Mouse (Mus musculus) midbrain, embryonic 11.5 days (tissue): ENCODE measurements around the gene Adpgk. TPM values are rescaled to one million over a fixed set of nuclear protein-coding genes. Genes with fewer than 3 reads are reported as not detected.

Source experiments
- ATAC-seq: fragments of 200-750 bp; cut with Nextera tagmentation; 2 replicates; pipeline ENCODE4 v1.8.0; 2017; ENCODE audit warnings: moderate TSS enrichment, moderate library complexity; ENCODE audit not compliant: low FRiP score
- DNase-seq: peaks from one replicate; pipeline ENCODE4 v3.0.0; 2015; ENCODE audit warnings: low spot score; ENCODE audit errors: missing footprints
- H3K27ac ChIP-seq: fragments of 300-500 bp; sonication (generic); 2 replicates; pipeline ENCODE4 v1.5.1; 2014; ENCODE audit warnings: low read depth, low read length
- H3K27me3 ChIP-seq: fragments of 300-500 bp; sonication (generic); 2 replicates; pipeline ENCODE4 v1.6.1; 2014; ENCODE audit warnings: mild to moderate bottlenecking, low read length, moderate library complexity, mixed read lengths; ENCODE audit not compliant: control insufficient read depth, insufficient read depth
- H3K36me3 ChIP-seq: fragments of 300-500 bp; sonication (generic); 2 replicates; pipeline ENCODE4 v1.6.1; 2014; ENCODE audit warnings: mild to moderate bottlenecking, low read length, moderate library complexity, mixed read lengths; ENCODE audit not compliant: control insufficient read depth, insufficient read depth
- H3K4me1 ChIP-seq: fragments of 300-500 bp; sonication (generic); 2 replicates; pipeline ENCODE4 v1.6.1; 2014; ENCODE audit warnings: low read length; ENCODE audit not compliant: control insufficient read depth, insufficient read depth
- H3K4me2 ChIP-seq: fragments of 300-500 bp; sonication (generic); 2 replicates; pipeline ENCODE4 v1.6.1; 2014; ENCODE audit warnings: mild to moderate bottlenecking, moderate library complexity
- H3K4me3 ChIP-seq: fragments of 300-500 bp; sonication (generic); 2 replicates; pipeline ENCODE4 v1.5.1; 2014; ENCODE audit warnings: low read depth, low read length
- H3K9ac ChIP-seq: fragments of 300-500 bp; sonication (generic); 2 replicates; pipeline ENCODE4 v1.6.1; 2014; ENCODE audit warnings: low read length
- H3K9me3 ChIP-seq: fragments of 300-500 bp; sonication (generic); 2 replicates; pipeline ENCODE4 v1.6.1; 2016; ENCODE audit warnings: low read length; ENCODE audit not compliant: control insufficient read depth
- WGBS: fragments of 180-500 bp; shearing (Covaris S2); extraction: QIAGEN DNeasy Blood & Tissue Kit; methylation state at CpG from one replicate; pipeline ENCODE4 v1.1.7; 2014; 5-methylcytosine and 5-hydroxymethylcytosine counted together
- polyA plus RNA-seq: library from polyadenylated mRNA; unstranded; fragments of >200 nt; fragmentation: Nextera tagmentation; extraction: Ambion mirVana; gene quantifications from 2 replicates; pipeline ENCODE4 v1.2.1, GENCODE M21; 2014

Adpgk gene
- polyA plus RNA-seq, 1 experiment from 2014 or later: 46.8 TPM

GRCm38 (mm10) chr9:59282683-59282986 lies 8.7 kb upstream of the Adpgk start:
- 56% methylated on average over 7 of the region's 7 CpGs for WGBS
- Histone ChIP-seq H3K9ac (no peak overlapping the region), H3K36me3 (no peaks in the 10 kb centered on the region), H3K9me3 (no peaks in the 10 kb centered on the region), H3K4me3 (no peak overlapping the region), H3K27ac (no peak overlapping the region), H3K27me3 (no peaks in the 10 kb centered on the region), H3K4me1 (no peaks in the 10 kb centered on the region), H3K4me2 (0 out of 2 replicates have a peak overlapping the region, but pooled peaks have one; percentile 10)
- DNase-seq (no peak), ATAC-seq (peak; percentile 46; the same call in 1 of the 2 replicates)

- Histone ChIP-seq H3K9me3 (no peaks in the 10 kb centered on the region), H3K9ac (no peak overlapping the region), H3K27ac (no peak overlapping the region), H3K27me3 (no peaks in the 10 kb centered on the region), H3K4me1 (0 out of 2 replicates have a peak, but pooled peaks cover 1% of the 10 kb centered on the region), H3K36me3 (no peaks in the 10 kb centered on the region), H3K4me3 (no peak overlapping the region), H3K4me2 (no peak overlapping the region)
- 83% methylated on average over 6 of the region's 6 CpGs for WGBS
- ATAC-seq (no peak), DNase-seq (no peak)
Observed at GRCm38 (mm10) chr9:59285614-59286013, 5.7 kb upstream of the Adpgk start.

- DNase-seq: no peak
Observed at GRCm38 (mm10) chr9:59288058-59288457, 3.3 kb upstream of the Adpgk start.

GRCm38 (mm10) chr9:59288685-59289410 lies 2.5 kb upstream of the Adpgk start:
- peaks cover 9% of the 10 kb centered on the region for H3K4me1 ChIP-seq
- ATAC-seq (no peak), DNase-seq (no peak)
- H3K4me2 ChIP-seq: no peak overlapping the region
- H3K27me3 ChIP-seq: no peaks in the 10 kb centered on the region
- no peak overlapping the region for H3K27ac ChIP-seq
- H3K36me3 ChIP-seq: no peaks in the 10 kb centered on the region
- WGBS: 71% methylated on average over 3 of the region's 3 CpGs
- no peaks in the 10 kb centered on the region for H3K9me3 ChIP-seq
- no peak overlapping the region for H3K9ac ChIP-seq
- no peak overlapping the region for H3K4me3 ChIP-seq

More at GRCm38 (mm10) chr9:59288058-59288457, 3.3 kb upstream of the Adpgk start:
- Histone ChIP-seq H3K9ac (no peak overlapping the region), H3K27ac (no peak overlapping the region), H3K4me2 (no peak overlapping the region), H3K4me3 (no peak overlapping the region), H3K27me3 (no peaks in the 10 kb centered on the region), H3K36me3 (no peaks in the 10 kb centered on the region), H3K4me1 (peaks cover 8% of the 10 kb centered on the region), H3K9me3 (no peaks in the 10 kb centered on the region)
- ATAC-seq: no peak
- WGBS: 73% methylated on average over 5 of the region's 5 CpGs

GRCm38 (mm10) chr9:59289529-59290115 lies 1.7 kb upstream of the Adpgk start:
- 77% methylated on average over 6 of the region's 6 CpGs for WGBS
- H3K36me3 ChIP-seq: no peaks in the 10 kb centered on the region
- 0 out of 2 replicates have a peak overlapping the region, but pooled peaks have one; percentile 10 for H3K27ac ChIP-seq

GRCm38 (mm10) chr9:59291688-59292492 lies 532 bp downstream of the Adpgk start:
- peak overlapping the region; percentile 66 for H3K4me2 ChIP-seq
- no peaks in the 10 kb centered on the region for H3K9me3 ChIP-seq
- peak overlapping the region; percentile 85 for H3K9ac ChIP-seq
- peaks cover 9% of the 10 kb centered on the region for H3K4me1 ChIP-seq
- peak; percentile 75; the same call in 1 of the 2 replicates for ATAC-seq
- peak overlapping the region; percentile 88 for H3K4me3 ChIP-seq
- H3K27ac ChIP-seq: peak overlapping the region; percentile 63; the same call in 1 of the 2 replicates
- H3K36me3 ChIP-seq: no peaks in the 10 kb centered on the region
- WGBS: 2% methylated on average over 49 of the region's 50 CpGs
- H3K27me3 ChIP-seq: no peaks in the 10 kb centered on the region
- no peak for DNase-seq

More at GRCm38 (mm10) chr9:59289529-59290115, 1.7 kb upstream of the Adpgk start:
- Histone ChIP-seq H3K4me3 (no peak overlapping the region), H3K9ac (no peak overlapping the region), H3K27me3 (no peaks in the 10 kb centered on the region), H3K4me1 (peaks cover 9% of the 10 kb centered on the region), H3K4me2 (no peak overlapping the region), H3K9me3 (no peaks in the 10 kb centered on the region)
- DNase-seq (no peak), ATAC-seq (no peak)

GRCm38 (mm10) chr9:59292493-59292875 lies 1.1 kb downstream of the Adpgk start:
- Histone ChIP-seq H3K27me3 (no peaks in the 10 kb centered on the region), H3K9ac (peak overlapping the region; percentile 85; the same call in 1 of the 2 replicates), H3K27ac (no peak overlapping the region), H3K4me2 (peak overlapping the region; percentile 66), H3K4me1 (peaks cover 9% of the 10 kb centered on the region), H3K36me3 (no peaks in the 10 kb centered on the region), H3K4me3 (peak overlapping the region; percentile 88; the same call in 1 of the 2 replicates), H3K9me3 (no peaks in the 10 kb centered on the region)
- DNase-seq (no peak), ATAC-seq (no peak)
- 62% methylated on average over 3 of the region's 3 CpGs for WGBS

- Histone ChIP-seq H3K4me2 (no peak overlapping the region), H3K36me3 (no peaks in the 10 kb centered on the region; the same call in none of the 2 replicates), H3K27me3 (no peaks in the 10 kb centered on the region), H3K9me3 (no peaks in the 10 kb centered on the region), H3K27ac (no peak overlapping the region), H3K9ac (no peak overlapping the region), H3K4me3 (no peak overlapping the region), H3K4me1 (peaks cover 6% of the 10 kb centered on the region)
- DNase-seq: no peak
- 87% methylated on average over 2 of the region's 2 CpGs for WGBS
- ATAC-seq: no peak
Observed at GRCm38 (mm10) chr9:59296419-59296818, 5.1 kb downstream of the Adpgk start.
